Mouse (Mus musculus) forebrain, embryonic 10.5 days (tissue): ENCODE results near the gene Wdcp. TPM values are rescaled to one million over a fixed set of nuclear protein-coding genes. Genes with fewer than 3 reads are reported as not detected.
"Not testable (repeated sequence)": the region's sequence is repeated elsewhere in the genome, so short reads cannot be mapped to it uniquely, and the experiment has no call there.

ENCODE experiments used
- DNase-seq: peaks from one replicate; pipeline ENCODE4 v3.0.0-alpha.2; 2017; ENCODE audit warnings: low spot score; ENCODE audit errors: extremely low spot score
- H3K27ac ChIP-seq: fragments of 300-500 bp; sonication (generic); 2 replicates; pipeline ENCODE4 v1.5.1; 2016; ENCODE audit warnings: mild to moderate bottlenecking
- H3K27me3 ChIP-seq: fragments of 300-500 bp; sonication (generic); 2 replicates; pipeline ENCODE4 v1.6.1; 2016; ENCODE audit warnings: mild to moderate bottlenecking; ENCODE audit not compliant: poor library complexity, severe bottlenecking
- H3K36me3 ChIP-seq: fragments of 300-500 bp; sonication (generic); replicated peaks from 2 replicates; pipeline ENCODE4 v1.6.1; 2016; ENCODE audit warnings: mild to moderate bottlenecking, moderate library complexity
- H3K4me1 ChIP-seq: fragments of 300-500 bp; sonication (generic); 2 replicates; pipeline ENCODE4 v1.6.1; 2016
- H3K4me3 ChIP-seq: fragments of 300-500 bp; sonication (generic); 2 replicates; pipeline ENCODE4 v1.5.1; 2016; ENCODE audit warnings: mild to moderate bottlenecking, moderate library complexity
- H3K9me3 ChIP-seq: fragments of 300-500 bp; sonication (generic); 2 replicates; pipeline ENCODE4 v1.6.1; 2016; ENCODE audit warnings: mild to moderate bottlenecking, moderate library complexity
- WGBS: fragments of 180-500 bp; shearing (Covaris S2); methylation state at CpG from one replicate; pipeline ENCODE4 v1.1.7; 2016; 5-methylcytosine and 5-hydroxymethylcytosine counted together
- polyA plus RNA-seq: library from polyadenylated mRNA; unstranded; fragments of >200 nt; fragmentation: Nextera tagmentation; extraction: Ambion mirVana; gene quantifications from 2 replicates; pipeline ENCODE4 v1.2.1, GENCODE M21; 2016

Wdcp gene
- 28.6 and 29.3 TPM in 2 replicates for polyA plus RNA-seq

DNA sequence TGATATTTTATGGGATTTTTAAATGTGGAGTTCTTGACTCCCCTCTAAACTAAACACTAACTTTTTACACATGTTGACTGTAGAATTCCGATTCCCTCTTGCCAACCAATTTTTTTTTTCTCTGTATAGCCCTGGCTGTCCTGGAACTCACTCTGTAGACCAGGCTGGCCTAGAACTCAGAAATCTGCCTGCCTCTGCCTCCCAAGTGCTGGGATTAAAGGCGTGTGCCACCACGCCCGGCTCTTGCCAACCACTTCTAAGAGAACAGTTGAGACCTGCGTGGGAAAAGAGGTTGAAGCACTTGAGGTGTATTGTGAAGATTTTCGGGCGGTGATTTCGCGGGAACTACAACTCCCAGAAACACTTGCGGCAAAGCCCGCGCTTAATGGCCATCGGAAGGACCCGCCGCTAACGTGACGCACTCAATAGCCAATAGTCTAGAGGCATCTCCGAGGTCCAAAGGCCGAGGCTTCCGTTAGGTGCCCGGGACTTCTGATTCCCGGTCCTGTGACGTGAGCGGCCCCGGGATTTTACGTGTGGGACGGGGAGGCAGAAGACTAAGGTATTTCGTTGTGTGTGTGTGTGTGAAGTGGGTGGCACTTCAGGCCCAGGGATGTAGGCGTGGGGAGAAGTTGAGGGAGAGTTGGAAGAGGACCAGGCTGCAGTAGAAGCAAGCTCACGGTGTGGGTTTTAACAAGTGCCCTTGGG lies at the start of gene Wdcp:
TSS of gene Wdcp (plus strand) at position 414 of the 708 bp plus-strand sequence.
- Histone ChIP-seq H3K4me3 (peak within 1 kb of the TSS; percentile 89), H3K9me3 (no peaks in the 10 kb centered on the region), H3K36me3 (peaks cover 6% of the 10 kb centered on the region), H3K4me1 (peaks cover 32% of the 10 kb centered on the region), H3K27ac (peak within 1 kb of the TSS; percentile 86), H3K27me3 (peaks cover 34% of the 10 kb centered on the region)
- WGBS, result under 1% methylated on average over 30 of the region's 30 CpGs
- peak; percentile 90 for DNase-seq

GRCm38 (mm10) chr12:4793718-4794117 lies 49.4 kb upstream of the Wdcp start:
- Histone ChIP-seq H3K36me3 (no peaks in the 10 kb centered on the region), H3K4me1 (no peaks in the 10 kb centered on the region), H3K9me3 (no peaks in the 10 kb centered on the region), H3K27ac (no peak overlapping the region), H3K27me3 (no peaks in the 10 kb centered on the region), H3K4me3 (no peak overlapping the region)
- 73% methylated on average over 1 of the region's 1 CpGs for WGBS
- DNase-seq, result no peak

DNA sequence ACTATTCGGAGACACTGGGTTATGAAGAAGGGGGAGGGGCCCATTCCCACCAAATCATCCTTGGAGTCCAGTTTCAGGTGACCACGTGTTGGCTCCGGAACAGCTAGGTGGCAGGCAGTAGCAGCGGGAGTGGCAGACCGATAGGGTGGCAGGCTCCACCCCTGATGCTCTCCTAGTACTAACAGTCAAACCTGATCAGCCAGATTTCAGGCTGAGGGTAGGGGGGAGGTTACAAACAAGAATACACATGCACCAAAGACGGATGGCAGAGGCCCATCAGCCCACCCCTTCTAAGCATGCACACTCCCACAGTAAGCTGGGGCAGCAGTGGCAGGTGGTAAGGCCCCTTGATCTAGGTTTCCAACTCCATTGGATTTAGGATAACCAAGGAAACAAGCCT lies 45.6 kb upstream of the Wdcp start:
- H3K27ac ChIP-seq, H3K27me3 ChIP-seq, H3K4me1 ChIP-seq, H3K4me3 ChIP-seq, DNase-seq, H3K36me3 ChIP-seq: not testable (repeated sequence)
- 79% methylated on average over 6 of the region's 6 CpGs for WGBS
- H3K9me3 ChIP-seq, result peaks cover 15% of the 10 kb centered on the region

- Histone ChIP-seq H3K4me3 (no peak overlapping the region), H3K27ac (no peak overlapping the region), H3K27me3 (no peaks in the 10 kb centered on the region), H3K4me1 (no peaks in the 10 kb centered on the region), H3K9me3 (peaks cover 3% of the 10 kb centered on the region; the same call in 1 of the 2 replicates), H3K36me3 (no peaks in the 10 kb centered on the region)
- 89% methylated on average over 4 of the region's 4 CpGs for WGBS
- no peak for DNase-seq
Observed at GRCm38 (mm10) chr12:4811036-4811435, 32.1 kb upstream of the Wdcp start.

GRCm38 (mm10) chr12:4811705-4812104 lies 31.4 kb upstream of the Wdcp start:
- Histone ChIP-seq H3K9me3 (peaks cover 3% of the 10 kb centered on the region; the same call in 1 of the 2 replicates), H3K4me1 (peaks cover 4% of the 10 kb centered on the region), H3K36me3 (no peaks in the 10 kb centered on the region), H3K27me3 (no peaks in the 10 kb centered on the region), H3K27ac (no peak overlapping the region), H3K4me3 (no peak overlapping the region)
- WGBS, result 76% methylated on average over 3 of the region's 3 CpGs
- DNase-seq, result no peak

DNA sequence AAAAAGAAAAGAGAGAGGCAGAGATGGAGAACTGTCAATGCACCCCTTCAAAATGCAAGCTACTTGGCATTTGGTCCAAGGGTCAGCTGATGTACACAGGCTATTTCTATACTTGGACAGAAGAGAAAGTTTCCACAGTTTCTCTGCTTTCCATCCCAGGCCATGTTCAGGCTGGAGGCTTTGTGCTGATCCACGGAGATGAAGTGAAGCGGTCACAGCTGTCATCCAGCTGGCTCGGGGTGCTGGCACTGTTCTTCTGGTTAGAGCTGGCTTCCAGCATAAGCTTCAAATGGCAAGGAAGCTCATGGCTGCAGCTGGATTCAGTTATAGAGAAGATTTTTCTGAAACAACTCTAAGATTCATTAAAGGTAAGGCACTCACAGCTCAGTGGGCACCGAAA lies 29.5 kb upstream of the Wdcp start:
- Histone ChIP-seq H3K27ac (no peak overlapping the region), H3K4me3 (no peak overlapping the region), H3K27me3 (no peaks in the 10 kb centered on the region), H3K36me3 (no peaks in the 10 kb centered on the region), H3K9me3 (peaks cover 3% of the 10 kb centered on the region; the same call in 1 of the 2 replicates), H3K4me1 (peaks cover 16% of the 10 kb centered on the region)
- 89% methylated on average over 4 of the region's 4 CpGs for WGBS
- DNase-seq, result no peak

DNA sequence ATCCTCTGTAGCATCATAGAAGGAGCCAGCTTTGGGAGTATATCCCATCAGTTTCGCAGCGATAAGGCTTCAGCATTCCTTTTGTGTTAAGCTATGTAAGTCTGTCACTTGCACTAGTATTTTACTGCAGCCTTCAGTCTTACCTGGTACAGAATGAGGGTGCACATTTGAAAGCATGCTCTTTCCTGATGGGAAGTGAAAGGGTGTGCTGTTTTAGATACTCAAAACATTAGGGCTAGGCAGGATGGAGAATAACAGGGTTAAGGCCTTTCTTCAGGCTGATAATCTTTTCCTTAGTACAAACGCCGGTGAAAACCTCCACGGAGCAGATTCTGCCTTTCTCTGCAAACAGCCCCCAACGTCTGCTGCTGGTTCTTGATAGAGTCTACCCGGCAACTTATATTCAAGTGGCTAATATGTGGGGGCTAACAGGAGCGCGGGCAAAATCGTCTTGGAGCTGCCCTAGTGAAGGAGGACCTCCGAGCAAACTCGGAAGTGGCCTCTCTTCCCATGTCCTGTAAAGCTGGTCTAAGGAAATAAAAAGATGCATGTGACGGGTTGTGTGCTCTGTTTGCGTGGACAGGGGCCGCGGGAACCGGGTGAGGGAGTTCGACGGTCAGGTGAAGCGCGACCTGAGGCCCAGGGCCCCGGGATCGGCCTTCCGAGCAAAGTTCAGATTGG lies 26.3 kb upstream of the Wdcp start:
- WGBS, result 11% methylated on average over 24 of the region's 24 CpGs
- peak overlapping the region; percentile 89 for H3K27ac ChIP-seq

GRCm38 (mm10) chr12:4817361-4818101 lies 25.6 kb upstream of the Wdcp start, which contains the start of gene Sf3b6:
Gene Sf3b6 (plus strand): TSS chr12:4817544.
- WGBS, result under 1% methylated on average over 49 of the region's 49 CpGs
- Histone ChIP-seq H3K27ac (peak within 1 kb of the TSS; percentile 89), H3K4me3 (peak within 1 kb of the TSS; percentile 87), H3K4me1 (peaks cover 21% of the 10 kb centered on the region), H3K27me3 (no peaks in the 10 kb centered on the region), H3K9me3 (no peaks in the 10 kb centered on the region), H3K36me3 (peaks cover 28% of the 10 kb centered on the region)
- peak; percentile 99 for DNase-seq

More for the DNA sequence above, 26.3 kb upstream of the Wdcp start:
- no peak for DNase-seq
- H3K9me3 ChIP-seq, result no peaks in the 10 kb centered on the region
- H3K4me3 ChIP-seq, result peak overlapping the region; percentile 87
- peaks cover 20% of the 10 kb centered on the region for H3K36me3 ChIP-seq
- peaks cover 21% of the 10 kb centered on the region for H3K4me1 ChIP-seq
- no peaks in the 10 kb centered on the region for H3K27me3 ChIP-seq

GRCm38 (mm10) chr12:4827256-4827655 lies 15.8 kb upstream of the Wdcp start:
- Histone ChIP-seq H3K9me3 (no peaks in the 10 kb centered on the region), H3K27ac (no peak overlapping the region), H3K4me1 (no peaks in the 10 kb centered on the region), H3K27me3 (no peaks in the 10 kb centered on the region), H3K4me3 (no peak overlapping the region), H3K36me3 (peaks cover 94% of the 10 kb centered on the region)
- 77% methylated on average over 3 of the region's 3 CpGs for WGBS
- DNase-seq, result no peak

- peaks cover 18% of the 10 kb centered on the region for H3K4me1 ChIP-seq
- no peak for DNase-seq
- H3K36me3 ChIP-seq, result peaks cover 5% of the 10 kb centered on the region
- H3K27me3 ChIP-seq, result peaks cover 24% of the 10 kb centered on the region
- H3K4me3 ChIP-seq, result no peak overlapping the region
- 55% methylated on average over 4 of the region's 4 CpGs for WGBS
- no peaks in the 10 kb centered on the region for H3K9me3 ChIP-seq
- no peak overlapping the region for H3K27ac ChIP-seq
Observed at GRCm38 (mm10) chr12:4836959-4837358, 6.1 kb upstream of the Wdcp start.

DNA sequence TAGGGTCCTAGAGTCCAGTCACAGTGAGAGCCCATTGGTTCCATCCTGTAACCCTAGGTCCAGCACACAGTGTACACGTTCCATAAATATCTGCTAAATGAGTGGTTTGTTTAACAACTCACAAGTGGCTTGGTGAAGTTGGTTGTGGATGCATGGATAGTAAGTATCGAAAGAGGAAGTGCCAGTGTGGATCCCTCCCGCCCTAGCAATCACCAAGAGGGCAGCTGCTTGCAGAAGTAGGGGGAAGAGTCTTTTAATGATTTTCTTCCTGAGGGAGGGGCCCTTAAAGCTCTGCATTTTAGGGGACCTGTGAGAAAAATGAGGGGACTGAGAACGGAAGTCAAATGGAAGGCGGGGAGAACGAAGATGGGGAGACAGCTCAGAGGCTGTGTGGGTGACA lies 3.1 kb upstream of the Wdcp start:
- Histone ChIP-seq H3K27me3 (peaks cover 34% of the 10 kb centered on the region), H3K4me3 (0 out of 2 replicates have a peak overlapping the region, but pooled peaks have one; percentile 89), H3K27ac (no peak overlapping the region), H3K4me1 (peaks cover 32% of the 10 kb centered on the region), H3K36me3 (no peaks in the 10 kb centered on the region), H3K9me3 (no peaks in the 10 kb centered on the region)
- 60% methylated on average over 6 of the region's 6 CpGs for WGBS
- DNase-seq, result no peak

GRCm38 (mm10) chr12:4840741-4841140 lies 2.4 kb upstream of the Wdcp start:
- peak overlapping the region; percentile 89 for H3K4me3 ChIP-seq
- 2% methylated on average over 11 of the region's 11 CpGs for WGBS
- peak; percentile 22 for DNase-seq
- H3K27me3 ChIP-seq, result peaks cover 34% of the 10 kb centered on the region
- no peaks in the 10 kb centered on the region for H3K36me3 ChIP-seq
- peak overlapping the region; percentile 84 for H3K27ac ChIP-seq
- H3K4me1 ChIP-seq, result peaks cover 32% of the 10 kb centered on the region
- no peaks in the 10 kb centered on the region for H3K9me3 ChIP-seq
